Mouse (Mus musculus): ENCODE measurements around the gene Jarid2. TPM values are rescaled to one million over a fixed set of nuclear protein-coding genes. Genes with fewer than 3 reads are reported as not detected.

Gene Jarid2
- polyA plus RNA-seq, 2 experiments, result 22.8 to 29.9 TPM

- no peak overlapping the region for H3K4me2 ChIP-seq (replicated peaks; ENCODE audit: low read depth, low read length, severe bottlenecking)
- 12% methylated on average over 5 of the region's 5 CpGs for whole genome bisulfite sequencing
- no peaks in the 10 kb centered on the region for H3K27me3 ChIP-seq (ENCODE audit: control insufficient read depth, insufficient read depth, low read length)
- H3K4me3 ChIP-seq (replicated peaks; ENCODE audit: low read length), result no peak overlapping the region
- peaks cover 19% of the 10 kb centered on the region for H3K4me1 ChIP-seq (ENCODE audit: control insufficient read depth, insufficient read depth, low read length)
- no peak overlapping the region for H3K9ac ChIP-seq (ENCODE audit: low read depth, low read length, severe bottlenecking)
- TF ChIP-seq POLR2A (IDR thresholded peaks at IDR 0.05; ENCODE audit: borderline replicate concordance, extremely low read depth, insufficient read depth, insufficient read length), result no peak
- no peaks in the 10 kb centered on the region for H3K36me3 ChIP-seq (ENCODE audit: control insufficient read depth, insufficient read depth, low read length)
- ATAC-seq (ENCODE audit: low FRiP score, low read depth) (no peak), DNase-seq (ENCODE audit: low spot score) (no peak)
- no peaks in the 10 kb centered on the region for H3K9me3 ChIP-seq (ENCODE audit: control insufficient read depth, low read length)
- H3K27ac ChIP-seq (replicated peaks; ENCODE audit: low read depth, low read length), result no peak overlapping the region
These were observed 26.2 kb downstream of the Jarid2 start for GRCm38 (mm10) chr13:44755434-44755833.

- ATAC-seq (ENCODE audit: low FRiP score, low read depth) (no peak), DNase-seq (ENCODE audit: low spot score) (no peak)
- H3K36me3 ChIP-seq (ENCODE audit: control insufficient read depth, insufficient read depth, low read length), result 0 out of 2 replicates have a peak, but pooled peaks cover 2% of the 10 kb centered on the region
- no peak overlapping the region for H3K27ac ChIP-seq (replicated peaks; ENCODE audit: low read depth, low read length)
- H3K4me2 ChIP-seq (replicated peaks; ENCODE audit: low read depth, low read length, severe bottlenecking), result no peak overlapping the region
- H3K27me3 ChIP-seq (ENCODE audit: control insufficient read depth, insufficient read depth, low read length), result no peaks in the 10 kb centered on the region
- H3K9me3 ChIP-seq (ENCODE audit: control insufficient read depth, low read length), result no peaks in the 10 kb centered on the region
- TF ChIP-seq POLR2A (IDR thresholded peaks at IDR 0.05; ENCODE audit: borderline replicate concordance, extremely low read depth, insufficient read depth, insufficient read length), result no peak
- 60% methylated on average over 1 of the region's 1 CpGs for WGBS
- no peak overlapping the region for H3K9ac ChIP-seq (ENCODE audit: low read depth, low read length, severe bottlenecking)
- H3K4me3 ChIP-seq (replicated peaks; ENCODE audit: low read length), result no peak overlapping the region
- peaks cover 11% of the 10 kb centered on the region for H3K4me1 ChIP-seq (ENCODE audit: control insufficient read depth, insufficient read depth, low read length)
These were observed 29.5 kb downstream of the Jarid2 start for GRCm38 (mm10) chr13:44758750-44759149.

GRCm38 (mm10) chr13:44760761-44761160 lies 31.5 kb downstream of the Jarid2 start:
- Histone ChIP-seq H3K9ac (ENCODE audit: low read depth, low read length, severe bottlenecking) (no peak overlapping the region), H3K4me3 (replicated peaks; ENCODE audit: low read length) (no peak overlapping the region), H3K27me3 (ENCODE audit: control insufficient read depth, insufficient read depth, low read length) (no peaks in the 10 kb centered on the region), H3K4me1 (ENCODE audit: control insufficient read depth, insufficient read depth, low read length) (no peaks in the 10 kb centered on the region; the same call in 1 of the 2 replicates), H3K9me3 (ENCODE audit: control insufficient read depth, low read length) (no peaks in the 10 kb centered on the region), H3K36me3 (ENCODE audit: control insufficient read depth, insufficient read depth, low read length) (0 out of 2 replicates have a peak, but pooled peaks cover 2% of the 10 kb centered on the region), H3K27ac (replicated peaks; ENCODE audit: low read depth, low read length) (no peak overlapping the region), H3K4me2 (replicated peaks; ENCODE audit: low read depth, low read length, severe bottlenecking) (no peak overlapping the region)
- no peak for DNase-seq (ENCODE audit: low spot score)
- 100% methylated on average over 1 of the region's 1 CpGs for WGBS
- TF ChIP-seq POLR2A (IDR thresholded peaks at IDR 0.05; ENCODE audit: borderline replicate concordance, extremely low read depth, insufficient read depth, insufficient read length), result no peak
- no peak for ATAC-seq (ENCODE audit: low FRiP score, low read depth)

- Histone ChIP-seq H3K4me2 (replicated peaks; ENCODE audit: low read depth, low read length, severe bottlenecking) (no peak overlapping the region), H3K27ac (replicated peaks; ENCODE audit: low read depth, low read length) (no peak overlapping the region), H3K27me3 (ENCODE audit: control insufficient read depth, insufficient read depth, low read length) (no peaks in the 10 kb centered on the region), H3K36me3 (ENCODE audit: control insufficient read depth, insufficient read depth, low read length) (0 out of 2 replicates have a peak, but pooled peaks cover 2% of the 10 kb centered on the region), H3K9me3 (ENCODE audit: control insufficient read depth, low read length) (no peaks in the 10 kb centered on the region), H3K4me1 (ENCODE audit: control insufficient read depth, insufficient read depth, low read length) (peaks cover 4% of the 10 kb centered on the region; the same call in 1 of the 2 replicates), H3K4me3 (replicated peaks; ENCODE audit: low read length) (no peak overlapping the region), H3K9ac (ENCODE audit: low read depth, low read length, severe bottlenecking) (no peak overlapping the region)
- ATAC-seq (ENCODE audit: low FRiP score, low read depth), result no peak
- no peak for DNase-seq (ENCODE audit: low spot score)
- 81% methylated on average over 3 of the region's 3 CpGs for WGBS
- TF ChIP-seq POLR2A (IDR thresholded peaks at IDR 0.05; ENCODE audit: borderline replicate concordance, extremely low read depth, insufficient read depth, insufficient read length), result no peak
These were observed 33.8 kb downstream of the Jarid2 start for GRCm38 (mm10) chr13:44763068-44763467.

GRCm38 (mm10) chr13:44767751-44768150 lies 38.5 kb downstream of the Jarid2 start:
- TF ChIP-seq POLR2A (IDR thresholded peaks at IDR 0.05; ENCODE audit: borderline replicate concordance, extremely low read depth, insufficient read depth, insufficient read length), result no peak
- H3K4me3 ChIP-seq (replicated peaks; ENCODE audit: low read length), result no peak overlapping the region
- WGBS, result 71% methylated on average over 6 of the region's 6 CpGs
- no peaks in the 10 kb centered on the region for H3K9me3 ChIP-seq (ENCODE audit: control insufficient read depth, low read length)
- H3K36me3 ChIP-seq (ENCODE audit: control insufficient read depth, insufficient read depth, low read length), result peaks cover 5% of the 10 kb centered on the region; the same call in 1 of the 2 replicates
- H3K4me1 ChIP-seq (ENCODE audit: control insufficient read depth, insufficient read depth, low read length), result peaks cover 9% of the 10 kb centered on the region
- H3K27ac ChIP-seq (replicated peaks; ENCODE audit: low read depth, low read length), result no peak overlapping the region
- H3K27me3 ChIP-seq (ENCODE audit: control insufficient read depth, insufficient read depth, low read length), result no peaks in the 10 kb centered on the region
- no peak for ATAC-seq (ENCODE audit: low FRiP score, low read depth)
- DNase-seq (ENCODE audit: low spot score), result no peak
- H3K4me2 ChIP-seq (replicated peaks; ENCODE audit: low read depth, low read length, severe bottlenecking), result no peak overlapping the region
- H3K9ac ChIP-seq (ENCODE audit: low read depth, low read length, severe bottlenecking), result no peak overlapping the region
